Mouse (Mus musculus) stomach, embryonic 16.5 days (tissue): ENCODE measurements at regions not wholly inside any gene's neighbourhood (a gene's known extent, or its start where the extent isn't known, plus 50 kb on each side); places are given as distances from the start of the nearest gene placed in this dataset.
"Not testable (repeated sequence)": the region's sequence is repeated elsewhere in the genome, so short reads cannot be mapped to it uniquely, and the experiment has no call there.

ENCODE experiments used
- ATAC-seq: fragments of 200-750 bp; cut with Nextera tagmentation; 2 replicates; pipeline ENCODE4 v1.8.0; 2017; ENCODE audit warnings: moderate number of reproducible peaks, moderate TSS enrichment; ENCODE audit not compliant: insufficient read depth, low FRiP score
- H3K27ac ChIP-seq: fragments of 300-500 bp; sonication (generic); 2 replicates; pipeline ENCODE4 v1.5.1; 2014; ENCODE audit warnings: low read length
- H3K27me3 ChIP-seq: fragments of 300-500 bp; sonication (generic); 2 replicates; pipeline ENCODE4 v1.6.1; 2014; ENCODE audit warnings: low read length, control low read depth, mixed read lengths; ENCODE audit not compliant: control insufficient read depth, insufficient read depth
- H3K36me3 ChIP-seq: fragments of 300-500 bp; sonication (generic); 2 replicates; pipeline ENCODE4 v1.6.1; 2014; ENCODE audit warnings: low read length; ENCODE audit not compliant: control insufficient read depth, insufficient read depth
- H3K4me1 ChIP-seq: fragments of 300-500 bp; sonication (generic); 2 replicates; pipeline ENCODE4 v1.6.1; 2014; ENCODE audit warnings: low read length, control low read depth, mixed read lengths; ENCODE audit not compliant: control insufficient read depth, insufficient read depth
- H3K4me2 ChIP-seq: fragments of 300-500 bp; sonication (generic); 2 replicates; pipeline ENCODE4 v1.6.1; 2014; ENCODE audit warnings: low read depth, low read length, mixed read lengths
- H3K4me3 ChIP-seq: fragments of 300-500 bp; sonication (generic); replicated peaks from 2 replicates; pipeline ENCODE4 v1.5.1; 2014; ENCODE audit warnings: mild to moderate bottlenecking, low read length
- H3K9ac ChIP-seq: fragments of 300-500 bp; sonication (generic); 2 replicates; pipeline ENCODE4 v1.6.1; 2014; ENCODE audit warnings: low read length
- H3K9me3 ChIP-seq: fragments of 300-500 bp; sonication (generic); replicated peaks from 2 replicates; pipeline ENCODE4 v1.6.1; 2016; ENCODE audit warnings: low read length, control low read depth; ENCODE audit not compliant: control insufficient read depth
- WGBS: fragments of 180-500 bp; shearing (Covaris S2); extraction: QIAGEN DNeasy Blood & Tissue Kit; methylation state at CpG from one replicate; pipeline ENCODE4 v1.1.7; 2014; 5-methylcytosine and 5-hydroxymethylcytosine counted together

DNA sequence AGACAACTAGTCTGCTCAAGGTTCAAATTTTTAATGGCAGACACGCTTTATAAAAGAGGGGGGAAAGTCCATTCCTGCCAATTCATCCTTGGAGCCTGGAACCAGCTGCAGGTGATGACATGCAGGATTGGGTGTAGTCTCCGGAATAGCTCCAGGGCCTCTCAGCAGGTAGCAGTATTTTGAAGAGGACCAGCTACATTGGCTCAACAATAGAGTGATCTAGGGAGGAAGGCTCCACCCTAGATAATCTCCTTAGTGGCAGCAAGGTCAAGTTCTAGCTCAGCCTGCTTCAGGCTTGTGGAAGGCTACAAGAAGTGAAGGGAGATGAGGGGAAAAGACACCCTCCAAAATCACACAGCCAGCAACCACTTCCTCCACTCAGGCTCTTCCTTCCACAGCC lies 1405.1 kb downstream of the 4930444P10Rik start:
- not testable (repeated sequence) for H3K4me3 ChIP-seq, ATAC-seq, H3K4me1 ChIP-seq, H3K4me2 ChIP-seq, H3K36me3 ChIP-seq, H3K9ac ChIP-seq, H3K27me3 ChIP-seq, H3K9me3 ChIP-seq, H3K27ac ChIP-seq
- 87% methylated on average over 2 of the region's 2 CpGs for whole genome bisulfite sequencing

DNA sequence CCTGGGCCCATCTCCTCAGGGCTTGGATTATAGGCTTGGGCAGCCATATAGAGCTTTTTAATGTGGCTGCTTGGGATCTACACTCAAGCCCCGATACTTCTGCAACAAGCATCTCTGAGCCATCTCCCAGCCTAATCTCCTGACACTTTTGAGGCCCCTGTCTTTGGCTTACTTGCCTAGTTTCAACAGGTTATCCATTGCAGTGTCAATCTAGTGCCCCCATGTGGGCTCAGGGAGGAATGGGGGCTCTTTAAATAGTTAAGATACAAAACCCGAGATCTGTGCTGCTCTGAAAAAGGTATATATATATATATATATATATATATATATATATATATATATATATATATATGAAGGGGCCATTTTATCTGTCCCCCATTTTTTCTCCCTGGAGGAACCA lies 1407.0 kb downstream of the 4930444P10Rik start:
- H3K9ac ChIP-seq, result no peak overlapping the region
- ATAC-seq, result no peak
- 42% methylated on average over 2 of the region's 2 CpGs for WGBS

DNA sequence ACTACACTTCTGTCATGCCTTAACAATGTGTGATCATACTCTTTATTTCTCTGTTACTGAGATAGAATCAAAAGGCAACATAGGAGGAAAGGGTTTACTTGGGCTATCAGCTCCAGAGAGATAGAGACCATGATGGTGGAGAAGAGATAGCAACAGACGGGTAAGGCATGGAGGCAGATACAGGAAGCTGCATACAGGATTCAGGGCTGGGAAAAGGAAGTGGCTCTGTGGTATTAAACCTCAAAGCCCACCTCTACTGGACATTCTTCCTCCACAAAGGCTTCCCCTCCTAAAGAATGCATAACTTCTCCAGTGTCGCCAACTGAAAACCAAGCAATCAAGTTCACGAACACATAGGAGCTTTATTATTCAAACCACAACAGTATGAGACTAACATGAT lies 1412.7 kb downstream of the 4930444P10Rik start:
- no peak overlapping the region for H3K4me3 ChIP-seq
- no peaks in the 10 kb centered on the region for H3K9me3 ChIP-seq
- no peaks in the 10 kb centered on the region for H3K27me3 ChIP-seq
- no peak overlapping the region for H3K27ac ChIP-seq
- H3K9ac ChIP-seq, result no peak overlapping the region
- H3K4me2 ChIP-seq, result no peak overlapping the region
- no peaks in the 10 kb centered on the region for H3K4me1 ChIP-seq
- 85% methylated on average over 3 of the region's 3 CpGs for WGBS
- no peaks in the 10 kb centered on the region for H3K36me3 ChIP-seq
- no peak for ATAC-seq

More for the DNA sequence above, 1407.0 kb downstream of the 4930444P10Rik start:
- Histone ChIP-seq H3K4me2 (no peak overlapping the region), H3K4me3 (no peak overlapping the region), H3K9me3 (no peaks in the 10 kb centered on the region), H3K4me1 (no peaks in the 10 kb centered on the region), H3K36me3 (no peaks in the 10 kb centered on the region), H3K27ac (no peak overlapping the region), H3K27me3 (no peaks in the 10 kb centered on the region)

DNA sequence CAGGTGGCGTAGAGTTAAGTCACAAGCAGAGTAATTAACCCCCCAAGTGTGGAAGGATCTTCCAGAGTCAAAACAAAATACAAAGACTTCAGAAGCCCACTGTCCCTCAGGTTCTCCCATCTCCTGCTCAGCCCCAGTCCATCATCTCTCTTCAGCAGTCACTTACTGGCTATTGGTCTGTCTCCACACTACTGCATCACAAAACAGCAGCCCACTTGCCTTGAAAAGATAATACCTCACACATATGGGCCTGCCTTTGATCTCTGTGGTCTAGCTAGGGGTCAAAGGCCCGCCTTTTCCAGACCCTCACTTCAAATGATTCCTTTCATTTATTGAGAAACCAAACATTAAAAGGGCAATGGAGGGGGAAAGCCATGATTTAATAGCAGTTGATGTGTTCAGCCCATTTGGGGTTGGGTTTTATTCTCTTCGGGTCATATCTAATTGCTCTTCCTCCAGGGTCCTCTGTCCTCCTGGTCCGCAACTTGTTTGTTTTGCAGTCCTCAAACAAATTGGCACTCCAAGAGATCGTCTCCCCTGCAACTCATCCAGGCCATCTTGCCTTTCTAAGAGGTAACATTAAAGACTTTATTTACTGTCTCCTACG lies 1420.6 kb downstream of the 4930444P10Rik start:
- no peak overlapping the region for H3K4me2 ChIP-seq
- 49% methylated on average over 6 of the region's 6 CpGs for WGBS
- no peaks in the 10 kb centered on the region for H3K36me3 ChIP-seq
- no peaks in the 10 kb centered on the region for H3K27me3 ChIP-seq
- H3K4me3 ChIP-seq, result no peak overlapping the region
- H3K9me3 ChIP-seq, result no peaks in the 10 kb centered on the region
- H3K9ac ChIP-seq, result no peak overlapping the region
- ATAC-seq, result no peak
- H3K4me1 ChIP-seq, result no peaks in the 10 kb centered on the region
- no peak overlapping the region for H3K27ac ChIP-seq

DNA sequence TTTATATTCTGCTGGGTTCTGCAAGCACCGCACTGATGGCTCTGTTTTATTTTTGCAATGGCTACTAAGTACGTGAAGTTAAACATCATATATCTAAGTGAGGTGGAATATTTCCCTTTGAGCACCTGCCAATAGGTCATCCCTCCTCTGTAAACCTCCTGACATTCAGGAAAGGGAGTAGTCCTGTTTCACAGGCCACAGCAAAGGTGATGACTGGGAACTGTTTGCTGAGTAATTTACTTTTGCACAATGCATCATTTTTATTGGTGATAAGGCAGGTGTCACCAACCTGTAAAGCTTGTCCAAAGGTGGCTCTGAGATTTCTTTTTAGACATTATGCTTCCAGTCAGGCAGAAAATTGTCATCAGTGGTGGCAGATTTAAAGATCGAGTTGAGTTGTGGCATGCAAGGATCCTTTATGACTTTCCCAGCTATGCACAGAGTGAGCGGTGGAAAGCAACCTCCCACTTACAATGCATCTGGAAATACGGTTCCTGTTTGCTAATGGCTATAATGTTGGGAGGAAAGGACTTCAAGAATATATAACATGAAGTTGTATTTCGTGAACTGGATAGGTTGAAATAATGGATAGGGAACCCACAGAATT lies 1430.3 kb downstream of the 4930444P10Rik start:
- Histone ChIP-seq H3K9ac (no peak overlapping the region), H3K4me3 (no peak overlapping the region), H3K27ac (no peak overlapping the region; the same call in 1 of the 2 replicates), H3K4me2 (no peak overlapping the region), H3K27me3 (no peaks in the 10 kb centered on the region), H3K9me3 (no peaks in the 10 kb centered on the region), H3K4me1 (peaks cover 8% of the 10 kb centered on the region; the same call in 1 of the 2 replicates), H3K36me3 (no peaks in the 10 kb centered on the region)
- no peak for ATAC-seq
- WGBS, result 42% methylated on average over 6 of the region's 6 CpGs

DNA sequence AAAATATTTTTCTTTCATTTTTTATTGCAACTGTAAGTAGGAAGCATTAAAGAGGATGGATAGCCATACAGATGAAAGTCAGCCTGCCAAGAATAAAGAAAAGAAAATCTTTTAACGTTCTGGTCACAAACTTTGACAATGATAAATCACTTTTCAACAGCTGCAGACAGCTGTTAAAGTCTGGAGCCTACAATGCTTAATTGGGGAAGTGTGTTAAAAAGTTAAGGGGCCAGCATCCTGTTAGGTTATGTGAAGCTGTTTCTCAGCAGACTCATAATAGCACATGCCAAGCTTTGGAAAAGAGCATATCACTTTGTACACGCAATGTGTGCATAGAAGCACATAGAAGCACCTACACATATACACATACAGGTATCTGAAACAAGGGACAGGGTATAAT lies 1431.3 kb downstream of the 4930444P10Rik start:
- Histone ChIP-seq H3K27me3 (no peaks in the 10 kb centered on the region), H3K9ac (no peak overlapping the region), H3K36me3 (no peaks in the 10 kb centered on the region), H3K9me3 (no peaks in the 10 kb centered on the region), H3K4me3 (no peak overlapping the region), H3K27ac (no peak overlapping the region), H3K4me2 (no peak overlapping the region), H3K4me1 (peaks cover 8% of the 10 kb centered on the region; the same call in 1 of the 2 replicates)
- WGBS, result 21% methylated on average over 2 of the region's 2 CpGs
- no peak for ATAC-seq

DNA sequence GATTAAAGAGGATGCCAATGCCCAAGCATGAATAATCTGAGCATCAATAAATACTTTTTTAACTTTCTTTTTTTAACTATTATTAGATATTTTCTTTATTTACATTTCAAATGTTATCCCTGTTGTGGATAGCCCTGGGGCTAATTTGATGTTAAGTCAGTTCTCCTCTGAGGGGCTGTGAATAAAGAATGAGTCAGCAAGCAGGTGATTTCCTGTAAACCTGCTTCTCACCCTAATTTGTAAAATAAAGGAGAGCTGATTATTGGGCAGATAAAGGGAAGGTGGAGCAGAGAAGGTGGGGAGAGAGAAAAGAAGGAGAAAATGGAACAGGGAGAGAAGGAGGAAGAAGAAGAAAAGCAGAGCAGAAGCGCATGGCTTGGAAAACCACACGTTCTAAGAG lies 1442.8 kb downstream of the 4930444P10Rik start:
- Histone ChIP-seq H3K27ac (no peak overlapping the region), H3K9ac (no peak overlapping the region), H3K36me3 (no peaks in the 10 kb centered on the region), H3K4me3 (no peak overlapping the region), H3K9me3 (no peaks in the 10 kb centered on the region), H3K4me1 (no peaks in the 10 kb centered on the region), H3K4me2 (no peak overlapping the region), H3K27me3 (no peaks in the 10 kb centered on the region)
- ATAC-seq, result no peak
- 84% methylated on average over 2 of the region's 2 CpGs for WGBS

DNA sequence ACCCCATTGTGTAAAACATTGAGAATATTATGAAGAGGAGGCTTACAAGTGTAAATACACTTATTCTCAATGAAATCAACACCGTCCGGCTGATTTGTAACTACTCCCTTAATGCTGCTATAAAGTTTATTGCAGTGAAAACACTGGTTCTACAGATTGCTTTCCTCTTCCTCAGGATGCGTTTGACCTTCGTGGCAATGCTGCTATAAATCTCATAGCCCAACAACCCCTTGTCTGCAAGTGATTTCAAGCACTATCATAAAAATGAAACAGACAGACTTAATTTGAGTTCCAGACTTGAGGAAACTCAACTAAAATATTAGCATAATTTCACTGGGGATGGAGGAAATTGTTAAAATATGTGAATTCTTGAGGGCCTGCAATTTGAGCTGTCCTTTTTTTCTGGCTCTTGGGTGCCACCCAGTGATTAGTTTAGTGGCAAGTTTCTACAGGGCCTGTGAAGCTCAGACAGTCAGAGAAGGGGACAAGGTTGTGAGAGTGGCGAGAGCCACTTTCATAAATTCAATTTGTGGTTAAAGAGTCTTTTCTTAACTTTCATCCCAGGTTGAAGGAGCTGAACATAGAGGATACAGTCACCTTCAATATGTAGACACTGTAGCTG lies 1457.4 kb downstream of the 4930444P10Rik start:
- Histone ChIP-seq H3K4me1 (no peaks in the 10 kb centered on the region), H3K36me3 (no peaks in the 10 kb centered on the region), H3K9me3 (no peaks in the 10 kb centered on the region), H3K4me3 (no peak overlapping the region), H3K4me2 (no peak overlapping the region), H3K27me3 (no peaks in the 10 kb centered on the region), H3K27ac (no peak overlapping the region), H3K9ac (no peak overlapping the region)
- ATAC-seq, result no peak
- WGBS, result 52% methylated on average over 5 of the region's 5 CpGs

DNA sequence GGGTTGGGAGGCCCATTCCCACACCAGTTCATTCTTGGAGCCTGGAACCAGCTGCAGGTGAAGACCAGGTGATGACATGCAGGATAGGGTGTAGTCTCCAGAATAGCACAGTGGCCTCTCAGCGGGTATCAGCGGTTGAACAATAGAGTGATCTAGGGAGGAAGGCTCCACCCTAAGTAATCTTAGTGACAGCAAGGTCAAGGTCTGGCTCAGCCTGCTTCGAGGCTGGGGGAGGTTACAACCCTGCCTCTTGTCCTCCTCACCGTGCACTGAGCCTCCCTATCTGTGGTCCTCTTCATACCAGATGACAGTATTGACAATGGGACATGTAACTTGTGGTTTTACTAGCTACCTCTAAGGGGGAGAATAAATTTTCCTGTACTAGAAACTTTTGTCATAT lies 1461.1 kb downstream of the 4930444P10Rik start:
- H3K4me2 ChIP-seq, result no peak overlapping the region
- H3K36me3 ChIP-seq, result no peaks in the 10 kb centered on the region
- no peak for ATAC-seq
- no peaks in the 10 kb centered on the region for H3K27me3 ChIP-seq
- no peak overlapping the region for H3K9ac ChIP-seq
- WGBS, result 42% methylated on average over 4 of the region's 4 CpGs
- no peak overlapping the region for H3K27ac ChIP-seq
- H3K4me3 ChIP-seq, result no peak overlapping the region
- H3K9me3 ChIP-seq, result no peaks in the 10 kb centered on the region
- no peaks in the 10 kb centered on the region for H3K4me1 ChIP-seq
